In genomic region chr11:88970202-88970732, GRCm38 (mm10) we compare ENCODE assay signal across 10 mouse cellular contexts. TPM values are rescaled to one million over a fixed set of nuclear protein-coding genes. Genes with fewer than 3 reads are reported as not detected.
DNase-seq lines count a peak whose midpoint lies in the region; ATAC-seq and TF ChIP-seq lines count a peak whose summit lies in the region.
"Had no signal": no experiment of that assay in that cellular context is flagged by ENCODE, and none has a peak within 500 bp of the region (broad histone marks: within the 10 kb centered on the region; RNA-seq: fewer than 3 reads in every experiment).

TSS of gene Coil (plus strand) at chr11:88970252.

- H3K4me1 ChIP-seq in lung, postnatal 0 days (ENCODE audit: insufficient read depth, low read depth, low read length): no peaks in the 10 kb centered on the region; the same call in none of the 2 replicates
- peaks cover 10% of the 10 kb centered on the region for H3K4me1 ChIP-seq in hindbrain, embryonic 10.5 days (replicated peaks)
- peaks cover 10% of the 10 kb centered on the region for H3K4me1 ChIP-seq in midbrain, embryonic 10.5 days

- DNase-seq in embryo, embryonic 9.5 days (ENCODE audit: extremely low spot score): peak; percentile 26
- DNase-seq in embryo, embryonic 10 days (ENCODE audit: low spot score): no peak
- DNase-seq in lung, postnatal 0 days (ENCODE audit: low spot score): peak; percentile 25
- no peak for DNase-seq in lung, postnatal 36 days
- DNase-seq in hindbrain, embryonic 10.5 days (ENCODE audit: low spot score): no peak
- no peak for DNase-seq in midbrain, embryonic 10.5 days (ENCODE audit: low spot score)
- DNase-seq in yolk sac, embryonic 10.5 days (ENCODE audit: low spot score): no peak
- no peak for DNase-seq in cerebellum, adult 11 months

- no peaks in the 10 kb centered on the region for H3K27me3 ChIP-seq in lung, postnatal 0 days (replicated peaks; ENCODE audit: insufficient read depth, low read length)
- H3K27me3 ChIP-seq in hindbrain, embryonic 10.5 days (ENCODE audit: insufficient read depth, poor library complexity, severe bottlenecking): 0 out of 2 replicates have a peak, but pooled peaks cover 3% of the 10 kb centered on the region
- H3K27me3 ChIP-seq in midbrain, embryonic 10.5 days (ENCODE audit: low read depth, poor library complexity, severe bottlenecking): no peaks in the 10 kb centered on the region

- no peaks in the 10 kb centered on the region for H3K9me3 ChIP-seq in lung, postnatal 0 days (ENCODE audit: low read length)
- H3K9me3 ChIP-seq in hindbrain, embryonic 10.5 days: no peaks in the 10 kb centered on the region
- no peaks in the 10 kb centered on the region for H3K9me3 ChIP-seq in midbrain, embryonic 10.5 days (replicated peaks)

- H3K4me3 ChIP-seq in lung, postnatal 0 days (ENCODE audit: low read depth, low read length): no peak within 1 kb of the TSS
- no peak within 1 kb of the TSS for H3K4me3 ChIP-seq in hindbrain, embryonic 10.5 days
- no peak within 1 kb of the TSS for H3K4me3 ChIP-seq in midbrain, embryonic 10.5 days
- H3K4me3 ChIP-seq: erythroblast, embryonic 14.5 days; myocyte had no signal

- no peaks in the 10 kb centered on the region for H3K36me3 ChIP-seq in lung, postnatal 0 days (ENCODE audit: insufficient read depth, low read length)
- H3K36me3 ChIP-seq in hindbrain, embryonic 10.5 days: no peaks in the 10 kb centered on the region
- H3K36me3 ChIP-seq in midbrain, embryonic 10.5 days: no peaks in the 10 kb centered on the region

- H3K9ac ChIP-seq in lung, postnatal 0 days (replicated peaks; ENCODE audit: low read depth): no peak within 1 kb of the TSS

- no peak within 1 kb of the TSS for H3K4me2 ChIP-seq in lung, postnatal 0 days (replicated peaks; ENCODE audit: low read depth, low read length)

- no peak for TF ChIP-seq EP300 in lung, postnatal 0 days (IDR thresholded peaks at IDR 0.05)

- no peak within 1 kb of the TSS for H3K27ac ChIP-seq in lung, postnatal 0 days (ENCODE audit: low read length)
- no peak within 1 kb of the TSS for H3K27ac ChIP-seq in hindbrain, embryonic 10.5 days
- no peak within 1 kb of the TSS for H3K27ac ChIP-seq in midbrain, embryonic 10.5 days (replicated peaks)

- TF ChIP-seq CTCF in lung, postnatal 0 days (IDR thresholded peaks at IDR 0.05): no peak

- no peak; the same call in 1 of the 2 replicates for ATAC-seq in lung, postnatal 0 days

- 30% methylated on average over 2 of the region's 2 CpGs for WGBS in lung, postnatal 0 days
- WGBS in hindbrain, embryonic 10.5 days: 35% methylated on average over 2 of the region's 2 CpGs
- 37% methylated on average over 2 of the region's 2 CpGs for WGBS in midbrain, embryonic 10.5 days

RNA-seq across cellular contexts. Expression of gene Coil, which starts in this region (rescaled TPM):
- polyA plus RNA-seq in lung, postnatal 0 days (2015; fragmentation: Nextera tagmentation; extraction: Ambion mirVana): 5.6 and 5.8 TPM in 2 replicates
- 25.7 and 25.9 TPM in 2 replicates for polyA plus RNA-seq in hindbrain, embryonic 10.5 days (2016; fragmentation: Nextera tagmentation; extraction: Ambion mirVana)
- 29.9 and 30.3 TPM in 2 replicates for polyA plus RNA-seq in midbrain, embryonic 10.5 days (2016; fragmentation: Nextera tagmentation; extraction: Ambion mirVana)

Comparison
In these comparisons a context has a peak if more than half of its experiments do, and no peak if none do; other contexts are left out.
1. DNase-seq: peak in embryo, embryonic 9.5 days (single experiment) and lung, postnatal 0 days (single experiment); none in embryo, embryonic 10 days (single experiment), lung, postnatal 36 days (single experiment), hindbrain, embryonic 10.5 days (single experiment), midbrain, embryonic 10.5 days (single experiment), yolk sac, embryonic 10.5 days (single experiment) and cerebellum, adult 11 months (single experiment).